Mouse (Mus musculus) kidney, adult 2 months (tissue): Measurements from ENCODE around the gene Tmem159. TPM values are rescaled to one million over a fixed set of nuclear protein-coding genes. Genes with fewer than 3 reads are reported as not detected.

Experiments used
- DNase-seq: peaks from one replicate; pipeline ENCODE4 v3.0.0; 2021
- H3K27ac ChIP-seq: fragments of 200-500 bp; 2 replicates; pipeline ENCODE4 v1.5.1; 2012; ENCODE audit warnings: low read depth, low read length, control low read depth, inconsistent platforms; ENCODE audit not compliant: insufficient read depth
- H3K27me3 ChIP-seq: fragments of 200-500 bp; replicated peaks from 2 replicates; pipeline ENCODE4 v1.6.1; 2012; ENCODE audit warnings: mild to moderate bottlenecking, moderate library complexity, low read length, inconsistent platforms; ENCODE audit not compliant: control insufficient read depth, insufficient read depth
- H3K36me3 ChIP-seq: fragments of 200-500 bp; 2 replicates; pipeline ENCODE4 v1.6.1; 2012; ENCODE audit warnings: mild to moderate bottlenecking, moderate library complexity, low read length, inconsistent platforms; ENCODE audit not compliant: control insufficient read depth, insufficient read depth
- H3K4me1 ChIP-seq: fragments of 200-500 bp; 2 replicates; pipeline ENCODE4 v1.6.1; 2011; ENCODE audit warnings: low read length; ENCODE audit not compliant: control insufficient read depth, insufficient read depth
- H3K4me3 ChIP-seq: fragments of 200-500 bp; 2 replicates; pipeline ENCODE4 v1.5.1; 2011; ENCODE audit warnings: mild to moderate bottlenecking, low read depth, low read length, control low read depth; ENCODE audit not compliant: insufficient read depth
- CTCF ChIP-seq: fragments of 200-500 bp; conservative IDR thresholded peaks from 2 replicates; pipeline ENCODE4 v1.5.1; 2011; ENCODE audit warnings: low read depth, mild to moderate bottlenecking, control low read depth, low read length, moderate library complexity, mixed read lengths; ENCODE audit not compliant: insufficient read depth, insufficient read length
- POLR2A ChIP-seq: fragments of 200-500 bp; IDR thresholded peaks from one replicate; pipeline ENCODE4 v1.6.1; 2011; ENCODE audit warnings: low read depth, low read length, control low read depth
- WGBS: fragments of 180-500 bp; shearing (Covaris S2); methylation state at CpG from one replicate; pipeline ENCODE4 v1.1.7; 2018; 5-methylcytosine and 5-hydroxymethylcytosine counted together
- polyA plus RNA-seq: library from polyadenylated mRNA; depleted of rRNA; stranded (reverse); fragments of >200 nt; gene quantifications from 2 replicates; pipeline ENCODE4 v1.2.3, GENCODE M21; 2012

The Tmem159 gene
- polyA plus RNA-seq, 1 experiment: 27.8 TPM

- TF ChIP-seq POLR2A (no peak), CTCF (no peak)
- Histone ChIP-seq H3K27ac (no peak overlapping the region), H3K36me3 (no peaks in the 10 kb centered on the region), H3K4me1 (no peaks in the 10 kb centered on the region), H3K27me3 (no peaks in the 10 kb centered on the region), H3K4me3 (no peak overlapping the region)
- WGBS: 68% methylated on average over 4 of the region's 4 CpGs
- no peak for DNase-seq
Observed at GRCm38 (mm10) chr7:120127686-120128059, 25.5 kb downstream of the Tmem159 start.

GRCm38 (mm10) chr7:120128951-120129350 is 26.8 kb downstream of the Tmem159 start:
- Histone ChIP-seq H3K27ac (no peak overlapping the region), H3K4me3 (no peak overlapping the region), H3K4me1 (no peaks in the 10 kb centered on the region), H3K27me3 (no peaks in the 10 kb centered on the region), H3K36me3 (no peaks in the 10 kb centered on the region)
- WGBS: 56% methylated on average over 4 of the region's 4 CpGs
- TF ChIP-seq POLR2A (no peak), CTCF (no peak)
- no peak for DNase-seq

DNA sequence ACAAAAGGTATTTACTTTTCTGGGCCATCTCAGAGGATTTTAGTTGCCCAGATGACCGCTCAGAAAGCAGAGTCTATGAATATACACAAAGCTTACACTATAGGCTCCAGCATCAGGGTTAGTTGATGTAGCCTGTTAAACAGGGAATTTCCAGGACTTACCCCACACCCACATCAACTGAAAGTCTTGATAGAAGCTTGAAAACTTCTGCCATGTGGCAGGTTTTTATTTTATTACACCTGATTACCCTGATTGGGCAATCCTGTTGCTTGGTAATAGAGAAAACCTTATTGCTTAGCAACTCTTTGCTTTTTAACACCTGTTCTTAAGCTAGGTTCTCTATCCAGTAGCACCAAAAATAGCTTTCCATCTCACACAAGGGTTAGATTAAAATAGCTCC is 40.6 kb downstream of the Tmem159 start:
- Histone ChIP-seq H3K4me3 (no peak overlapping the region), H3K27ac (no peak overlapping the region), H3K4me1 (no peaks in the 10 kb centered on the region), H3K36me3 (no peaks in the 10 kb centered on the region), H3K27me3 (no peaks in the 10 kb centered on the region)
- WGBS: 86% methylated on average over 1 of the region's 1 CpGs
- DNase-seq: no peak
- TF ChIP-seq POLR2A (no peak), CTCF (no peak)

- Histone ChIP-seq H3K4me1 (peaks cover 3% of the 10 kb centered on the region; the same call in 1 of the 2 replicates), H3K27me3 (no peaks in the 10 kb centered on the region), H3K4me3 (no peak within 1 kb of the TSS), H3K36me3 (no peaks in the 10 kb centered on the region), H3K27ac (no peak within 1 kb of the TSS)
- WGBS: 79% methylated on average over 9 of the region's 9 CpGs
- no peak for TF ChIP-seq CTCF
- TF ChIP-seq POLR2A: no peak
- no peak for DNase-seq
Observed at GRCm38 (mm10) chr7:120145191-120145590, 43.0 kb downstream of the Tmem159 start, which contains the start of gene Zp2. TSS of gene Zp2 (minus strand) at chr7:120145291.

GRCm38 (mm10) chr7:120150257-120150656 is 48.1 kb downstream of the Tmem159 start:
- DNase-seq: peak; percentile 75
- Histone ChIP-seq H3K4me3 (no peak overlapping the region), H3K27ac (peak overlapping the region; percentile 66; the same call in 1 of the 2 replicates), H3K4me1 (peaks cover 15% of the 10 kb centered on the region), H3K36me3 (no peaks in the 10 kb centered on the region), H3K27me3 (no peaks in the 10 kb centered on the region)
- TF ChIP-seq POLR2A (no peak), CTCF (no peak)
- WGBS: 24% methylated on average over 3 of the region's 3 CpGs

- H3K4me1 ChIP-seq: peaks cover 15% of the 10 kb centered on the region
- WGBS: 61% methylated on average over 2 of the region's 2 CpGs
- no peaks in the 10 kb centered on the region for H3K27me3 ChIP-seq
Observed at GRCm38 (mm10) chr7:120150898-120151297, 48.7 kb downstream of the Tmem159 start.

DNA sequence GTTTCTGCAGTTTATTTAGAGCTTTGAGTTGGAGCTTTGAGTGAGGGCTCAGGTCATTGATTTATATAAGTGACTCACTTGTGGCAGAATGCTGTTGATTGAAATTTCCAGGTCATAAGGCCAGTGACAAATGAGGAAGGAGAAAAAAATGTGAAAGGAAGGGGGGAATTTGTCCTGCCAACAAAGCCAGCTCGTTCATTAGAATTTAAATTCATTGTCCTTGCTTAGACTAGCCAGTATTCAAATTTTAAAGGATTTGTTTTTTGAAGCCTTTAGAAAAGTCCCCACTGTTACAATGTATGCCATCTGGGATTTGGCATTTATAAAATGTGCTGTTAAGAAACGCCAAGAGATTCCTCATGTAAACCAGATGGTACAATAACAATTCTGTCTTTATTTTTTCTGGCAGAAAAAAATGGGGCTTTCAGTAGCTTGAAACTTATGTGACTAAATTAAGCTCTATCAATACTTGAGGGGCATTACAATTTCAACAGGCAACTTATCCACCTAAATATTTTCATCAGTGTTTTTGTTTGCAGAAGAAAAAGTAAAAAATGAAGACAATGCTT is 54.8 kb downstream of the Tmem159 start:
- no peaks in the 10 kb centered on the region for H3K36me3 ChIP-seq
- no peak overlapping the region for H3K4me3 ChIP-seq
- H3K27me3 ChIP-seq: no peaks in the 10 kb centered on the region
- TF ChIP-seq POLR2A (no peak), CTCF (no peak)
- no peak for DNase-seq
- WGBS: 47% methylated on average over 2 of the region's 2 CpGs
- no peak overlapping the region for H3K27ac ChIP-seq
- H3K4me1 ChIP-seq: peaks cover 2% of the 10 kb centered on the region; the same call in 1 of the 2 replicates

More at GRCm38 (mm10) chr7:120150898-120151297, 48.7 kb downstream of the Tmem159 start:
- Histone ChIP-seq H3K36me3 (no peaks in the 10 kb centered on the region), H3K4me3 (no peak overlapping the region), H3K27ac (no peak overlapping the region)
- TF ChIP-seq POLR2A (no peak), CTCF (no peak)
- DNase-seq: peak; percentile 37
